Mouse (Mus musculus) Patski (cell line): ENCODE data around the gene Cbx4. TPM values are rescaled to one million over a fixed set of nuclear protein-coding genes. Genes with fewer than 3 reads are reported as not detected.

Experiments used
- ATAC-seq: fragments of 100-300 bp; one replicate; pipeline ENCODE4 v1.8.0; 2021
- CTCF ChIA-PET: fragments of 350-600 bp; sonication (Branson Sonifier 250); formaldehyde crosslinking; loops from one replicate; lab custom pipeline; 2022; ENCODE audit warnings: inconsistent platforms; lab: Charles Lee
- POLR2A ChIA-PET: fragments of 350-600 bp; sonication (Branson Sonifier 250); formaldehyde crosslinking; loops from one replicate; lab custom pipeline; 2022; ENCODE audit warnings: antibody characterized with exemption, inconsistent platforms; lab: Charles Lee
- DNase-seq: peaks from one replicate; pipeline ENCODE4 v3.0.0-alpha.2; 2011; ENCODE audit warnings: low read depth, low spot score
- H3K27me3 ChIP-seq: fragments of 371-371 bp; one replicate; pipeline ENCODE4 v1.5.1; 2021
- CTCF ChIP-seq: fragments of 100-300 bp; IDR thresholded peaks from one replicate; pipeline ENCODE4 v1.5.1; 2021
- in situ Hi-C: fragments of 300-500 bp; cut with MboI; formaldehyde crosslinking; loops from 3 replicates; pipeline ENCODE4 v1.11.1; 2018; ENCODE audit warnings: low pct_unique_long_range_greater_than_20kb, mixed read lengths
- polyA plus RNA-seq: library from polyadenylated mRNA; unstranded; gene quantifications from one replicate; pipeline ENCODE4 v1.2.3, GENCODE M21; 2021

The Cbx4 gene
- polyA plus RNA-seq, 1 experiment from 2014 or later: 22.0 TPM

DNA sequence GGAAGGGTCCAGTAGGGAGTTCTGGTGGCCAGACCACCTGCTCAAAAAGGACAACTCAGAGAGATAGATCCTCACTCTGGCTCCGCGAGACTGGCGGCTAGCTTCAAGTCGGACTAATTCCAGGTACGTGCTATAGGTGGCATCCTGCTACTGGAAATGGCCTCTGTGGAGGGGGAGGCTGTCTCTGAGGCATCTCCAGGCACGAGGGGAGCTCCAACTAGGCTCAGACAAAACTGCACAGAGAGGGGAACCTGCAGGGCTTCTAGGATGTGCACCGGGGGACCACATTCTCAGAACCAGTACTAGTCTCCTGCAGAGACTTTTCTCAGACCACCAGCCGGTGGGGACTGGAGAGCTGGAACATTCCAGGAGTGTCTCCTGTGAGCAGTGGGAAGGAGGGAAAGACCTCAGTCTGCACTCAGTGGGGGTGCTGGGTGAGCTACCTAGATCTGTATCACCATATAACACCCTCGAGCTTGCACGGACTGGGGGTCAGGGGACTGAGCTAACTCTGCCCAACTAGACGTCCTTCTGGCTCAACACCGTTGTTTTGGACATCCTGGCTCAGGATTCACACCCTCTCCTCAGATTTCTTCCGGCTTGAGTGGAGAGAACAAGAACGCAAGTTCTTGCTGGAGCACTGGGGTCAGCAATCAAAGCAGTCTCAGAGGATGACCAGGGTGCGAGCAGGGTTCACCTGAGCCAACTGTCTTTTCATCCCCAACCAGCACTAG is 33.9 kb downstream of the Cbx4 start:
- DNase-seq (no peak), ATAC-seq (no peak)
- peaks cover 28% of the 10 kb centered on the region for H3K27me3 ChIP-seq
- in situ Hi-C loops: loop anchor here (5.0 kb wide), 1 partner anchor 140 kb away; no protein-coding TSS in a partner anchor
- no peak for TF ChIP-seq CTCF
- POLR2A ChIA-PET: interaction anchor here (0.9 to 1.3 kb wide), 4 partner anchors 9 to 130 kb away, joined by 3 to 4 read pairs (median 4); no protein-coding TSS in a partner anchor
- CTCF ChIA-PET: interaction anchor here (0.9 to 5.8 kb wide), 16 partner anchors 8 to 234 kb away, joined by 3 to 44 read pairs (median 4); partner anchors contain the start of genes Cbx4 and Cbx8

DNA sequence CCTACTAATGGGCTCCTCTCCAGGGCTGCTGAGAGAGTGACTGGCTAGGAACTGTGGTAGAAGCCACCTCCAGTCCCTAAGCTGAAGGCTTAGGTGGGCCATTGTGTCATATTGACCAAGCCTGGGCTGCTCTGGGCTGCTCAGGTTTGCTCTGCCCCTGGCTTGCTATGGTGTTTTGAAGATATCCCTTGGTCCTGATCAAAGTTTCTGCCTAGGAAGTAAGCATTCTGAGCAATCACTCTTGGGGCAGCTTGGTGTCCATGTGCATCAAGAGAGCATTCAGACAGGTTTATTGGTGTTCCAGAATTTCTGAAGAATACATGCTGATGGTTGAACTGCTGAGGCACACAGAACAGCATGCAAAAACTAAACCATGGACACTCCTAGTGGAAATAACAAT is 34.6 kb downstream of the Cbx4 start:
- POLR2A ChIA-PET: interaction anchor here (1.1 kb wide), 1 partner anchor 53 kb away, joined by 3 read pairs; no protein-coding TSS in a partner anchor
- no peak for DNase-seq
- in situ Hi-C loops: loop anchor here (5.0 kb wide), 1 partner anchor 141 kb away; no protein-coding TSS in a partner anchor
- CTCF ChIA-PET: interaction anchor here (0.8 to 5.8 kb wide), 17 partner anchors 8 to 235 kb away, joined by 3 to 44 read pairs (median 4); partner anchors contain the start of genes Cbx4 and Cbx8
- no peak for ATAC-seq
- H3K27me3 ChIP-seq: peaks cover 34% of the 10 kb centered on the region
- no peak for TF ChIP-seq CTCF

DNA sequence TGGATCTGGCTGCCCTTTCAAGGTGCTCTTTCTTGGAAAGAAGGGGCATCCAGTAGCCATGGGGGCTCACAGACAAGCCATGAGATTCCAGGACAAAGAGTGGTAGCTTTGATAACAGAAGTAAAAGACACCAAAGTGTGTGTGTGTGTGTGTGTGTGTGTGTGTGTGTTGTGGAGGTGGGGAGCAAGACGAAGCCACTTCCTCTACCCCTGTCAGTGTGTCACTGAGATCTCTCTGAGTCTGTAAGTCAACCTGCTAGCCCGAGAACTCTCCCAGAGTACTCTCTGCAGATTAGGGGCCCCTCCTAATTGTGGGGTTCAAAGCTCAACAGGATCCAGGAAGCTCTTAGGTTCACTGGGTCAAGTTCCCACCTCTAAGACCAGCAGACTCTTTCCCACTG is 35.7 kb downstream of the Cbx4 start:
- in situ Hi-C loops: loop anchor here (5.0 kb wide), 1 partner anchor 142 kb away; no protein-coding TSS in a partner anchor
- TF ChIP-seq CTCF: no peak
- CTCF ChIA-PET: interaction anchor here (0.7 to 5.8 kb wide), 8 partner anchors 9 to 154 kb away, joined by 3 to 44 read pairs (median 3); partner anchors contain the start of gene Cbx8
- no peak for ATAC-seq
- H3K27me3 ChIP-seq: peaks cover 38% of the 10 kb centered on the region
- no peak for DNase-seq
- POLR2A ChIA-PET: no interaction called here

DNA sequence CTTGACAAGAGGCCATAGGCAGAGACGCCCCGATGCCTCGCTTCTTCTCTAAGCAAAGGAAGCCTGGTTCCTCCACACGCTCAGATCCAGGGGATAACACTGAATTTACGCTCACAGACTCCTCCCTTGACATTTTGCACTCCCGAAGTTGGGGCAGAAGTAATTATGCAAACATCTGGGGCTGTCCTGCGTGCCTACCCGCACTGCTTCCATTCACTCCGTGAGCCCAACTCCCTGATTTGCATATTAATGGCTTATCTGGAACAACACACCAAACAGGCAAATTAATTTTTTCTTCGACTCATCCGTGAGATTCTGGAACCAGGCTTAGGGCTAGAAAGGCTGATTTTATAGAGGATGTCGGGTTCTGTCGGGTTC is 37.9 kb downstream of the Cbx4 start:
- ATAC-seq (no peak), DNase-seq (no peak)
- H3K27me3 ChIP-seq: peaks cover 44% of the 10 kb centered on the region
- in situ Hi-C loops: no loop called here
- POLR2A ChIA-PET: interaction anchor here (0.6 kb wide), 1 partner anchor 82 kb away, joined by 6 read pairs; no protein-coding TSS in a partner anchor
- CTCF ChIA-PET: no interaction called here
- no peak for TF ChIP-seq CTCF

DNA sequence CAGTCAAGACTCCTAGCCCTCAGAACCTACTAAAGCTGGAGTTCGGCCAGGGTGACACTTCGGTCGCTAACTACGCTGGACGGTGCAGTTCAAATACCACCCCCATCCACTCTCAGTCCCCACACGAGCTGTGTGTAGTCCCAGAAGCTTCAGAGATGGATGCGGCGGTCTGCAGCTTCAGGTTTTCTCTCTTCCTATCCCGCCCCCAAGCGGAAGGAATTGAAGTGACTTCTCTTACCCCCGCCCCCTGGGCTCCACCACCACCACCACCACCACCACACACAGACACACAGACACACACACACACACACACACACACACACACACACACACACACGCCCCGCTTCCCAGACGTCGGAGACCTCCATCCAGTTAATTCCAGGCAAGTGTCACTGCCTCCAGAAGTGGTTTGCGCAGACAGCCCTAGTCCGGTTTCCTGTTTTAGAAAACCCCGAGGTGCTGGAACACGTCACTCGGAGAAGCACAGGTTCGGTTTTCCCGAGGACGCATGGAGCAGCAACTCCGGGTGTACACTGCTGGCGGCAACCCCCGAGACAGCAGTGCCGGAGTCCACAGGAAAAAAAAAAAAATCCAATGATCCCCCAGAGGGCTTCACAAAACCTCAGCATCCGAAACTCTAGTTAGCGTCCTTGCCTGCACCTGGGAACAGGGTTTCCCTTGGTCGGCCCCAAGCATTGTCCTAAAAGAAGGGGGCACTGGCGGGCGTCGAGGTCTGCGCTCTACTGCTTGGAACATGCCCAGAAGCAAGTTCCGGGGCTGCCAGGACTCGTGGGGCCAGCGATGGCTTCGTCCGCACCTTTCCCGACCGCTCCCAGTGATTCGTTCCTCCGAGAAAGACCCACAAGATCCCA is 38.5 kb downstream of the Cbx4 start:
- ChIA-PET POLR2A (interaction anchor here (0.7 kb wide), 1 partner anchor 13 kb away, joined by 4 read pairs; no protein-coding TSS in a partner anchor), CTCF (no interaction called here)
- DNase-seq (no peak), ATAC-seq (no peak)
- in situ Hi-C loops: no loop called here
- H3K27me3 ChIP-seq: peaks cover 44% of the 10 kb centered on the region
- TF ChIP-seq CTCF: no peak

DNA sequence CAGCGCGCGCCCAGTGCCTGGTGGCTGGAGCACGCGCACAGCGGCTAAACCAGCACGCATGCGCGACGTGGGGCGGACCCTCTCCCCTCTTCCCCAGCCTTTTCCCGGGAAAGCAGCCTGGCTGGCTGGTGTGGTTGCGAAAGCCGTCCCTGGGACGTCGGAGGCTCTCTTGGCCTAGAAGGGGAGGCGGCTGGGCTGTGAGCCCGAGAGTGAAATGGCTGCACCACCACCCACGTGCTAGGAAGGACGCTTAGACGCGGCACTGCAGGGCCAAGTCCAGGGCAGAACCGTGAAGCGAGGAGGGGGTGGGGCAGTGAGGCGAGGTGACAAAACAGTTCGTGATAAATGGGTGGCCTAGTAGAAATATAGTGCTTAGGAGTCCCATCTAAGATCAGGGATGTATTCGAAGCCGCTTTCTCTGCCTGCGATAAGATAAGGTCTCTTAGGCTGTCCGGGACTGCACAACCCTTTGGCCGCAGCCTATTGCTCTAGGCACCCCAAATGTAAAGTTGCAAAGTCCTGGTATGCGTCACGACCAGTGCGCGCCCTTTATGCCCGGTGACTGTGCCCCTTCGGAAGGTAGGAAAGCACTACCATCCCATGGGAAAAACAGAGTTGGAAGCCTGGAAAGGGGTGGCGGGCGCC is 39.3 kb downstream of the Cbx4 start:
- ATAC-seq: no peak
- ChIA-PET CTCF (no interaction called here), POLR2A (interaction anchor here (0.7 kb wide), 1 partner anchor 12 kb away, joined by 4 read pairs; no protein-coding TSS in a partner anchor)
- peaks cover 41% of the 10 kb centered on the region for H3K27me3 ChIP-seq
- no peak for TF ChIP-seq CTCF
- in situ Hi-C loops: no loop called here
- DNase-seq: no peak

DNA sequence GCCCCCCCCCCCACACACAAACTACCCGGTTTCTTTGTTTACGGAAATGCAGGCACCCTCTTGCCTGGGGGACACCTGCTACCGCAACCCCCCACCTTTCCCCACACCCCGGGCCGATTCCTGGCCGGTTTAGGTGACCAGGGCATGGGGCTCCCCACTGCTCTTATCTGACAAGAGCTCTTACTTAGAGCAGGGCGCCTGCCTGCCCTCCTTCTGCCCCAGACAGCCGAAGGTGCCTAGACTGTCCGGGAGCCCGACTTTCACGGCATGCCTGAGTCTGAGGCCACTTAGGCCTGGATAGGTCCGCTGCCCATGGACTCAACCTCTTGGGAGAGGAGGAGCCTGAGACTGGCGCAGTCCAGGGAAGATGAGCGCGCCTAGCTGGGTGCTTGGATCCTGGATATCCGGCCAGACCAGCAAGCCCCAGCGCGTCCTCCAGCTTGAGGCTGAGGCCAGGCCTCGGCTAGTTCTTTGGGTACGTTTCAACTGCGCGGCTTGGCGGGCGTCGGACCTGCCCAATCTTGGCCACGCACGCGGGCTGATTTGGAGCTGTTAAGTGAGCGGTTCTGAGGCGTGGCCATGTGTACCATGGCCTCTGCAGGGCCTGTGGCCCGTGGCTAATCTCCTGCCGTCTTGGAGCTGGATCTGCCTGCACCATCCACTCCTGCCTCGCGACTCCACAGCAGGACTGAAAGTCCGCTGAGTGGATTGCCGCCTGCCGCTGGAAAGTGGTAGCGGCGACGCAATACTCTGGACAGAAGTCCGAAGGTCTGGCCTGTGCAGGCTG is 41.3 kb downstream of the Cbx4 start:
- ATAC-seq (no peak), DNase-seq (no peak)
- ChIA-PET CTCF (interaction anchor here (1.0 to 1.5 kb wide), 3 partner anchors 7 to 162 kb away, joined by 3 to 7 read pairs (median 4); no protein-coding TSS in a partner anchor), POLR2A (interaction anchor here (0.7 kb wide), 1 partner anchor 12 kb away, joined by 3 read pairs; no protein-coding TSS in a partner anchor)
- no peak for TF ChIP-seq CTCF
- peaks cover 32% of the 10 kb centered on the region for H3K27me3 ChIP-seq
- in situ Hi-C loops: loop anchor here (5.0 kb wide), 1 partner anchor 33 kb away; no protein-coding TSS in a partner anchor

DNA sequence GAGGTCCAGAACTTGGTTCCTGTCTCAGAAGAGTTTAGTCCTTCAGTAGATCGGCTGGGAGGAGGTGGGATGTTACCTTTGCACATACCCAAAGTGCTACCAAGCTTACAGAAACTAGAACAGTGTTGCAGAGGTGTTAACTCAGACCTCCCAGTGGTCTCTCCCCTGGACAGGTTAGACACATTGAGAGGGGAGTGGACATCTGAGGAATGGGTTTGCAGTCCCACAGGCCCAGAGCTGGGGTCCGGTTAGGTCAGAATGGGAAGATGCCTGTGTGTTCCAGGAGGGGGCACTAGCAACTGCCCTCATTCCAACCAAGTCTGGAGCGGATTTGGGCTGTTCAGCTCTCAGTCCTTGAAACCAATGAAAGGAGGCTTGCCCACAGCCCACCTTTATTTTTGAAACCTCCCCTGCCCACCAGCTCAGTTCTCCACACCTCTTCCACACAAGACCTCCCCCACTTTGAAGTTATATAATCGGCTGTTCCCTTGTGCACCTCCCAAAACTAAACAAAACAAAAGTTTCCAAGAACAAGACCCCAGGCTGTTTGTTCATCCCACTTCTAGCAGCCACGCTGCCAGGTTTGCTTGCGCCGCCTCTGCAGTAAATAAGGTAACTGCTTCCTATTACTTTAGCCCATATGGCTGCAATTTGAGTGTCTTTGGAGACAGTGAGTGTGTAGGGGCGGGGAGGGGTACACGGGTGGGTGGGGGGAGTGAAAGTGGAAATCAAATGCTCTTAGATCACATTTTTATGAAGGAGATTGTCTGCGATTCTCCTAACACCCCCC is 42.1 kb downstream of the Cbx4 start:
- CTCF ChIA-PET: interaction anchor here (1.0 to 2.0 kb wide), 7 partner anchors 8 to 163 kb away, joined by 3 to 7 read pairs (median 4); no protein-coding TSS in a partner anchor
- TF ChIP-seq CTCF: no peak
- in situ Hi-C loops: loop anchor here (5.0 kb wide), 1 partner anchor 33 kb away; no protein-coding TSS in a partner anchor
- no peak for ATAC-seq
- POLR2A ChIA-PET: interaction anchor here (0.5 to 0.7 kb wide), 2 partner anchors 11 to 42 kb away, joined by 3 read pairs; no protein-coding TSS in a partner anchor
- peaks cover 27% of the 10 kb centered on the region for H3K27me3 ChIP-seq
- DNase-seq: no peak
